Mouse (Mus musculus): Measurements from ENCODE around the gene BC030499.

Gene BC030499

GRCm38 (mm10) chr11:78310861-78311511 lies 20.3 kb downstream of the BC030499 start:
- no peak for DNase-seq

GRCm38 (mm10) chr11:78313662-78314061 lies 23.0 kb downstream of the BC030499 start:
- no peak for DNase-seq

GRCm38 (mm10) chr11:78318411-78318810 lies 27.8 kb downstream of the BC030499 start:
- no peak for DNase-seq

- DNase-seq: no peak
These were observed 31.6 kb downstream of the BC030499 start for GRCm38 (mm10) chr11:78322076-78322831.

- DNase-seq: peak; percentile 86 to 92
These were observed 32.2 kb downstream of the BC030499 start, which contains the start of gene Aldoc for GRCm38 (mm10) chr11:78322860-78323259. Gene Aldoc, plus strand, starts transcription at chr11:78322968.

- DNase-seq: no peak
These were observed 33.6 kb downstream of the BC030499 start for GRCm38 (mm10) chr11:78324000-78324785.

- no peak for DNase-seq
These were observed 34.3 kb downstream of the BC030499 start for GRCm38 (mm10) chr11:78324965-78325364.

- DNase-seq: no peak
These were observed 36.6 kb downstream of the BC030499 start for GRCm38 (mm10) chr11:78327215-78327614.

GRCm38 (mm10) chr11:78327634-78328511 lies 37.2 kb downstream of the BC030499 start, which contains the start of gene Pigs:
Gene Pigs, plus strand, starts transcription at chr11:78328415.
- DNase-seq: peak; percentile 96 to 97

GRCm38 (mm10) chr11:78328512-78329056 lies 37.9 kb downstream of the BC030499 start:
- no peak for DNase-seq

- DNase-seq: no peak
These were observed 42.0 kb downstream of the BC030499 start for GRCm38 (mm10) chr11:78332676-78333075.

GRCm38 (mm10) chr11:78333992-78334391 lies 43.4 kb downstream of the BC030499 start:
- DNase-seq: no peak

- no peak for DNase-seq
These were observed 46.4 kb downstream of the BC030499 start for GRCm38 (mm10) chr11:78337040-78337439.

GRCm38 (mm10) chr11:78341702-78342101 lies 51.1 kb downstream of the BC030499 start:
- no peak for DNase-seq

- DNase-seq: peak; percentile 88 to 89
These were observed 53.0 kb downstream of the BC030499 start, which contains the start of gene Unc119 for GRCm38 (mm10) chr11:78343381-78344327. Gene Unc119, plus strand, starts transcription at chr11:78343482.

- no peak for DNase-seq
These were observed 53.8 kb downstream of the BC030499 start for GRCm38 (mm10) chr11:78344328-78344889.

- DNase-seq: peak; percentile 70 to 82
These were observed 54.5 kb downstream of the BC030499 start for GRCm38 (mm10) chr11:78344890-78345715.

GRCm38 (mm10) chr11:78345801-78346200 lies 55.2 kb downstream of the BC030499 start:
- DNase-seq: peak; percentile 61 to 68
